12 mouse cellular contexts compared by ENCODE assay signal in the genomic region with DNA sequence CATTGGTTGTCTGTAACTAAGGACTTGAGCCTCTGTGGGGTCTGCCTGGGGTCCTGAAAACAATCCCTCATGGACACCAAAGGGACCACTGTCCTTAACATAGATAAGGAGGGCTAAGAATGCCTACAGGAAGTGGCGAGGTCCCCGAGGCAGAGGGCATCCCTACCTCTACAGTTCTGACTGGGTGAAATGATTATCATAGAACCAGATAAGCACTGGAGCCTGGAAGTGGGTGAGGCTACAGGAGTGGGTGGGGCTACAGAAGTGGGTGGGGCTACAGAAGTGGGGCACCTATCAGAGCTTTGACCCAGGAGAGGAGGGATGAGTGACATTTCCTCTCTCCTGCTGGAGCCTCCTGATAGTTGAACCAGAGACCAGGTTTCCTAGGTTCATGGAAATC. TPM values are rescaled to one million over a fixed set of nuclear protein-coding genes. Genes with fewer than 3 reads are reported as not detected.
DNase-seq lines count a peak whose midpoint lies in the region; ATAC-seq and TF ChIP-seq lines count a peak whose summit lies in the region.
"Had no signal": no experiment of that assay in that cellular context is flagged by ENCODE, and none has a peak within 500 bp of the region (broad histone marks: within the 10 kb centered on the region; RNA-seq: fewer than 3 reads in every experiment).

No protein-coding gene starts in this region.

- no peaks in the 10 kb centered on the region for H3K27me3 ChIP-seq in lung, postnatal 0 days (replicated peaks; ENCODE audit: insufficient read depth, low read length)
- no peaks in the 10 kb centered on the region for H3K27me3 ChIP-seq in liver, embryonic 11.5 days (replicated peaks; ENCODE audit: control insufficient read depth, insufficient read depth, low read length)
- H3K27me3 ChIP-seq: embryonic facial prominence, embryonic 12.5 days had no signal

- H3K9ac ChIP-seq in lung, postnatal 0 days (replicated peaks; ENCODE audit: low read depth) = no peak overlapping the region
- no peak overlapping the region for H3K9ac ChIP-seq in liver, embryonic 11.5 days (ENCODE audit: low read depth, low read length)
- H3K9ac ChIP-seq: embryonic facial prominence, embryonic 12.5 days; lung, embryonic 14.5 days had no signal

- ATAC-seq in lung, postnatal 0 days = peak; percentile 42
- ATAC-seq in liver, embryonic 11.5 days (replicated peaks; ENCODE audit: low FRiP score) = peak; percentile 93
- ATAC-seq: hindbrain, embryonic 16.5 days had no signal

- no peak overlapping the region for H3K4me2 ChIP-seq in lung, postnatal 0 days (replicated peaks; ENCODE audit: low read depth, low read length)
- peak overlapping the region; percentile 35; the same call in 1 of the 2 replicates for H3K4me2 ChIP-seq in liver, embryonic 11.5 days
- H3K4me2 ChIP-seq: embryonic facial prominence, embryonic 12.5 days; lung, embryonic 14.5 days had no signal

- no peaks in the 10 kb centered on the region for H3K9me3 ChIP-seq in lung, postnatal 0 days (ENCODE audit: low read length)
- no peaks in the 10 kb centered on the region for H3K9me3 ChIP-seq in liver, embryonic 11.5 days (ENCODE audit: control insufficient read depth, low read length)
- H3K9me3 ChIP-seq: embryonic facial prominence, embryonic 12.5 days had no signal

- no peak for TF ChIP-seq EP300 in lung, postnatal 0 days (IDR thresholded peaks at IDR 0.05)

- no peak for TF ChIP-seq CTCF in lung, postnatal 0 days (IDR thresholded peaks at IDR 0.05)

- H3K36me3 ChIP-seq in lung, postnatal 0 days (ENCODE audit: insufficient read depth, low read length) = no peaks in the 10 kb centered on the region
- H3K36me3 ChIP-seq in liver, embryonic 11.5 days (ENCODE audit: control insufficient read depth, insufficient read depth, low read length) = no peaks in the 10 kb centered on the region
- H3K36me3 ChIP-seq: embryonic facial prominence, embryonic 12.5 days had no signal

- H3K27ac ChIP-seq in lung, postnatal 0 days (ENCODE audit: low read length) = no peak overlapping the region
- no peak overlapping the region for H3K27ac ChIP-seq in liver, embryonic 11.5 days (ENCODE audit: low read depth, low read length)
- H3K27ac ChIP-seq: embryonic facial prominence, embryonic 12.5 days; gastrocnemius, adult 2 months had no signal

- peaks cover 3% of the 10 kb centered on the region; the same call in 1 of the 2 replicates for H3K4me1 ChIP-seq in lung, postnatal 0 days (ENCODE audit: insufficient read depth, low read depth, low read length)
- peaks cover 32% of the 10 kb centered on the region for H3K4me1 ChIP-seq in liver, embryonic 11.5 days (replicated peaks; ENCODE audit: control insufficient read depth, insufficient read depth, low read length)

- WGBS in lung, postnatal 0 days = 65% methylated on average over 2 of the region's 2 CpGs
- WGBS in liver, embryonic 11.5 days = 29% methylated on average over 2 of the region's 2 CpGs

- no peak overlapping the region for H3K4me3 ChIP-seq in lung, postnatal 0 days (ENCODE audit: low read depth, low read length)
- no peak overlapping the region for H3K4me3 ChIP-seq in liver, embryonic 11.5 days (ENCODE audit: low read depth, low read length)
- H3K4me3 ChIP-seq: embryonic facial prominence, embryonic 12.5 days; gastrocnemius, adult 2 months had no signal

- DNase-seq in lung, postnatal 0 days (ENCODE audit: low spot score) = peak; percentile 34
- no peak for DNase-seq in lung, postnatal 4 days
- DNase-seq in c-Kit-negative CD71-positive TER-119-positive erythroid progenitor cells, embryonic 14.5 days (ENCODE audit: low read depth, low spot score) = peak; percentile 75
- DNase-seq in liver, embryonic 11.5 days (ENCODE audit: low spot score) = peak; percentile 63
- DNase-seq in thymus, postnatal 14 days = peak; percentile 51
- no peak for DNase-seq in urinary bladder, postnatal 36 days (ENCODE audit: low spot score in 2 of 2)
- DNase-seq in right cerebral cortex, postnatal 25 days = no peak
- DNase-seq in yolk sac, embryonic 10.5 days (ENCODE audit: low spot score) = no peak
- DNase-seq: gastrocnemius, adult 2 months; lung, embryonic 14.5 days had no signal

RNA-seq across cellular contexts. Expression of a gene that starts 39.9 kb away (rescaled TPM):
- polyA plus RNA-seq in lung, postnatal 0 days (2015; fragmentation: Nextera tagmentation; extraction: Ambion mirVana) = 40.2 and 49.8 TPM in 2 replicates
- 71.1 and 89.0 TPM in 2 replicates for polyA plus RNA-seq in liver, embryonic 11.5 days (2014; fragmentation: Nextera tagmentation; extraction: Ambion mirVana)

Comparison
In these comparisons a context has a peak if more than half of its experiments do, and no peak if none do; other contexts are left out.
1. DNase-seq: peak in lung, postnatal 0 days (single experiment), c-Kit-negative CD71-positive TER-119-positive erythroid progenitor cells, embryonic 14.5 days (single experiment), liver, embryonic 11.5 days (single experiment) and thymus, postnatal 14 days (single experiment); none in lung, postnatal 4 days (0 of 2), urinary bladder, postnatal 36 days (0 of 2), right cerebral cortex, postnatal 25 days (single experiment) and yolk sac, embryonic 10.5 days (single experiment).